Mouse (Mus musculus): ENCODE results near the gene Alk.

Gene Alk

GRCm38 (mm10) chr17:71870641-71871040 lies 733.8 kb downstream of the Alk start:
- DNase-seq = no peak

GRCm38 (mm10) chr17:71870232-71870621 lies 734.2 kb downstream of the Alk start:
- no peak for DNase-seq

- DNase-seq = no peak
Measured at GRCm38 (mm10) chr17:71869372-71870231, 734.8 kb downstream of the Alk start.

GRCm38 (mm10) chr17:71868828-71869227 lies 735.6 kb downstream of the Alk start:
- DNase-seq = no peak

GRCm38 (mm10) chr17:71867892-71868291 lies 736.5 kb downstream of the Alk start:
- no peak for DNase-seq

GRCm38 (mm10) chr17:71865437-71865836 lies 739.0 kb downstream of the Alk start:
- no peak for DNase-seq

- DNase-seq = no peak
Measured at GRCm38 (mm10) chr17:71864039-71864438, 740.4 kb downstream of the Alk start.

- DNase-seq = no peak
Measured at GRCm38 (mm10) chr17:71862895-71863294, 741.5 kb downstream of the Alk start.

- DNase-seq = no peak
Measured at GRCm38 (mm10) chr17:71862184-71862583, 742.2 kb downstream of the Alk start.

- no peak for DNase-seq
Measured at GRCm38 (mm10) chr17:71831960-71832359, 772.5 kb downstream of the Alk start.

- DNase-seq = no peak
Measured at GRCm38 (mm10) chr17:71828647-71829414, 775.6 kb downstream of the Alk start.

GRCm38 (mm10) chr17:71827627-71828026 lies 776.8 kb downstream of the Alk start:
- DNase-seq = no peak

- DNase-seq = no peak
Measured at GRCm38 (mm10) chr17:71826603-71827002, 777.8 kb downstream of the Alk start.

- DNase-seq = no peak
Measured at GRCm38 (mm10) chr17:71823622-71824306, 780.7 kb downstream of the Alk start.
